Mouse (Mus musculus) gastrocnemius, adult 2 months (tissue): ENCODE measurements around the gene Nsun2. TPM values are rescaled to one million over a fixed set of nuclear protein-coding genes. Genes with fewer than 3 reads are reported as not detected.
"Not testable (repeated sequence)": the region's sequence is repeated elsewhere in the genome, so short reads cannot be mapped to it uniquely, and the experiment has no call there.

Experiments used
- DNase-seq: peaks from one replicate; pipeline ENCODE4 v3.0.0; 2022
- H3K27ac ChIP-seq: fragments of 200-600 bp; 2 replicates; pipeline ENCODE4 v1.8.1; 2022; ENCODE audit warnings: mild to moderate bottlenecking
- H3K4me3 ChIP-seq: fragments of 200-600 bp; 2 replicates; pipeline ENCODE4 v1.8.1; 2022; ENCODE audit warnings: mild to moderate bottlenecking, moderate library complexity
- CTCF ChIP-seq: fragments of 200-600 bp; IDR thresholded peaks from 2 replicates; pipeline ENCODE4 v1.8.1; 2022; ENCODE audit warnings: antibody characterized with exemption, mild to moderate bottlenecking, moderate library complexity
- intact Hi-C: fragments of 180-260 bp; cut with DNase I; formaldehyde crosslinking; loops from one replicate; pipeline ENCODE4 v1.15.1; 2025
- total RNA-seq, 2 experiments: library from RNA; stranded (reverse); gene quantifications; 2 replicates each; pipeline ENCODE4 v1.2.3; 2021

The Nsun2 gene
- total RNA-seq, 2 experiments from 2014 or later, result 45.4 to 51.9 TPM

DNA sequence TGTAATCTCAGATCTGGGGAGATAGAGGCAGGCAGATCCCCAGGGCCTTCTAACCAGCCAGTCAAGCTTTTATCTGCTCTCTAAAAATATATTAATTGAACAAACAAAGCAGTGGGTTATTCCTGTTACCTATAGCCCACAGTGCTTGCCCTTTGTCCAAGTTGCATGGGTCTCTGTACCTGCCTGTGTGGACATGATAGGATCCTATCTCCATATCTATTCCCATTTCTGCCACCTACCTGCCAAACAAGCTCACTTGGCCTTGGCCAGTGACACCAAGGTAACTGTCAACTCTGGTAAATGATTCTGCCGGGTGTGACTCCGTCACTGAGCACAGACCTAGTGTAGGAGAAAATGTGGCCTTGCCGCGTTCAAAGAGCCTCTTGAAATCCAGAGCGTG is 57.8 kb downstream of the Nsun2 start:
- intact Hi-C loops, result no loop called here
- Histone ChIP-seq H3K27ac (no peak overlapping the region), H3K4me3 (no peak overlapping the region)
- TF ChIP-seq CTCF, result no peak
- no peak for DNase-seq

- DNase-seq, result no peak
- intact Hi-C loops, result no loop called here
- no peak overlapping the region for H3K4me3 ChIP-seq
- no peak overlapping the region for H3K27ac ChIP-seq
- TF ChIP-seq CTCF, result no peak
These were observed 58.7 kb downstream of the Nsun2 start for GRCm38 (mm10) chr13:69592226-69592625.

- DNase-seq, result no peak
- no peak overlapping the region for H3K27ac ChIP-seq
- TF ChIP-seq CTCF, result no peak
- intact Hi-C loops, result no loop called here
- no peak overlapping the region for H3K4me3 ChIP-seq
These were observed 59.9 kb downstream of the Nsun2 start for GRCm38 (mm10) chr13:69593453-69593852.

DNA sequence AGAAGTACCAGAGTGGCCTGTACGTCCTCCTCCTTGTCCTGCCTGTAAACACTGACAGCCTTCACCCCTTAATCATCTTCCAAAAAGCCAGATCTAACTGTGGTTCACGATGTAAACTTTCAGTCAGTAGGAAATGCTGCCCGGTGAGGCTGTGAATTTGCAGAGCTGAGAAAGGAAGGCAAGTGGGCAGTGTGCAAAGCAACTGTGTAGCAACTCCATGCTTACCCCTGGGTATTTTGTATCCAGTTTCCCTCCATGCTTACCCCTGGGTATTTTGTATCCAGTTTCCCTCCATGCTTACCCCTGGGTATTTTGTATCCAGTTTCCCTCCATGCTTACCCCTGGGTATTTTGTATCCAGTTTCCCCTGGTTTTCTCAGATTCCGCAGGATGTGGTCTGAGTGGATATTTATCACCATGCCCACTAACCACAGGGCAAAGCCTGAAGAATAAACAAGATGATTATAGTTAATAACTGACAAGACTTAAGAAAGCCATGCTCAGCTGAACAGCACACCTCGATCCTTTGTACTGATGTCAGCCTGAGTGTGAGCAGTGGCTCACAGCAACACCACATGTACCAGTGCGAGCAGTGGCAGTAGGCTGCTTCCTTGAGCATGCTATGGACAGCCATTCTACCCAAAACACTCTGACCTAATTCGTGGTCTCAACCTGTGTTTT is 61.2 kb downstream of the Nsun2 start:
- DNase-seq, result no peak
- intact Hi-C loops, result no loop called here
- no peak for TF ChIP-seq CTCF
- H3K4me3 ChIP-seq, result no peak overlapping the region
- H3K27ac ChIP-seq, result no peak overlapping the region

DNA sequence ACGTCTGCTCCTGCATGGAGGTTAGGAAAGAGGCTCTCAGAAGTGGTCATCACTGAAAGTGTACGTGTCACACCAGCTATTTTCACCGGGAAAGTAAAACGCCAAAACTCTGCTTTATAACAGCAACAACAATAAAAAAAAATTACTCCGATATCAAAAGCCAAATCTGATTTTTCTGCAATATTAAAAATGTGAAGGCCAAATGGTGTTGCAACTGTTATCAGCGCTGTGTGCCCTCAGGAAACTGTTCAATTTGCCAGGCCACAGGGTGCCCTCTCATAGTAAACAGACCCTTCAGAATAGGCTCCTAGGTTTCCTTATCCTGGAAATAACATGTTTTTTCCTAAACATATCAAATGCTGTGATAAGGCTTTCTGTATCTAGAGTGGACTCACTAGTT is 62.4 kb downstream of the Nsun2 start:
- intact Hi-C loops, result no loop called here
- DNase-seq, result no peak
- H3K4me3 ChIP-seq, result no peak overlapping the region
- TF ChIP-seq CTCF, result no peak
- no peak overlapping the region for H3K27ac ChIP-seq

GRCm38 (mm10) chr13:69596515-69596914 is 63.0 kb downstream of the Nsun2 start:
- Histone ChIP-seq H3K27ac (no peak overlapping the region), H3K4me3 (no peak overlapping the region)
- TF ChIP-seq CTCF, result no peak
- DNase-seq, result no peak
- intact Hi-C loops, result no loop called here

DNA sequence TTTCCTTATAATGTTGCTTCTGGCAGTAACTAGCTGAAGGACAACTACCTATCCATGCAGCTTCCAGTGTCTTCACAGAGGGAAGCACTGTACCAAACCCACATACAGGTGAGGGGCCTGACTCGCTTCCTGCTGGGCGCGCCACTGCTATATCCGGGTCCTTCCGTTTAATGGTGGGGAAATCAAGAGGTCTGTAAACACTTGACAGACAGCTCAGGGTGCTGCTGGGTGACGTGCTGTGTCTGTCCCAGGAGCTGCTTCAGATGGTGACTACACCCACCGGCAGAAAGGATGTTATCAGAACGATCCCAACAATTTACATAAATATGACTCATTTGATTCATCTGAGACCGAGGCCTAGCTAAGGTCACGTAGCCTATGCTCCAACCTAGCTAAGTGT is 65.3 kb downstream of the Nsun2 start:
- Histone ChIP-seq H3K4me3 (no peak overlapping the region), H3K27ac (no peak overlapping the region)
- intact Hi-C loops, result no loop called here
- no peak for TF ChIP-seq CTCF
- DNase-seq, result no peak

- DNase-seq, intact Hi-C loops, H3K27ac ChIP-seq, H3K4me3 ChIP-seq: not testable (repeated sequence)
These were observed 67.3 kb downstream of the Nsun2 start for GRCm38 (mm10) chr13:69600863-69601262.

DNA sequence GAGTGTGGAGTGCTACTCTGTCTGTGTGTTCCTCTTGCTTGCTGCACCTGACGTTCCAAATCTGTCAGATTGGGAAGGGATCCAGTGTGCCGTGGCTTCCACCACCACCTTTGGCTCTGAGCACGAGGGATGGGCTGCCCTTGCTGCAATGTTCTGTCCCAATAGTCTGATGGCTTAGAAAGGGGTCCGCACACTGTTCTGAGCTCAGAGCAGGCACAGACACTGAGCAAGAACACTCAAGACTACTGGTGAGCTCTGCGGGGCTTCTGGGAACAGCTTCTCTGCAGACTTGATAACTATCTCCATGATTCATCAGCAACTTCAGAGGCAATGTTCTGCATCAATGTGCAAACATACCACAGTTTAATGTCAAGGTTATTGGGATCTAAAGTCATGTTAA is 67.8 kb downstream of the Nsun2 start:
- no peak for DNase-seq
- Histone ChIP-seq H3K27ac (no peak overlapping the region), H3K4me3 (no peak overlapping the region)
- no peak for TF ChIP-seq CTCF
- intact Hi-C loops, result no loop called here

DNA sequence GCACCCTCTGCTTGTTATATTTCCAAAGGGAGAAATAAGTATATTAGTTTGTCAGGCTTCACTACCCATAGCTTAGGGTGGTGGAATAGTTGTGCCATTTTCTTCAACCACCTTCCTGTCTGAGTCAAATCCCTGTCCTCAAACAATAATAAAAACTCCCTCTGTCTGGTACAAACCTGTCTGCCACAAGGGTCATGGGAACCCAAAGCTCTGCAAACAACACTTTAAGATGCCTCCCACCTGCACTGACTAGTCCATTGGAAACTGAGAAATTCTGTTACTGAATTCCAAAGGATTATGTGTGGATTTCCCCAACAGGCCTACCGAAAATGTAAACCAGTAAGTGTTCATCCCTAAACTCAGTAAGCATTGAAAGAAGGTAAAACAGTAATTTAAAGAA is 71.1 kb downstream of the Nsun2 start:
- no peak for TF ChIP-seq CTCF
- intact Hi-C loops, result no loop called here
- DNase-seq, result no peak

GRCm38 (mm10) chr13:69608734-69609133 is 75.2 kb downstream of the Nsun2 start:
- no peak for DNase-seq
- H3K27ac ChIP-seq, result no peak overlapping the region
- no peak for TF ChIP-seq CTCF
- no peak overlapping the region for H3K4me3 ChIP-seq
- intact Hi-C loops, result no loop called here

More for the DNA sequence above, 71.1 kb downstream of the Nsun2 start:
- H3K27ac ChIP-seq, result no peak overlapping the region
- no peak overlapping the region for H3K4me3 ChIP-seq

GRCm38 (mm10) chr13:69610751-69611397 is 77.3 kb downstream of the Nsun2 start:
- H3K4me3 ChIP-seq, result peak overlapping the region; percentile 100
- peak overlapping the region; percentile 66 for H3K27ac ChIP-seq
- intact Hi-C loops, result loop anchor here (2.0 to 5.0 kb wide), 2 partner anchors 58 to 1029 kb away; partner anchors contain the start of genes Fastkd3 and Mtrr
- DNase-seq, result peak; percentile 65
- TF ChIP-seq CTCF, result no peak

DNA sequence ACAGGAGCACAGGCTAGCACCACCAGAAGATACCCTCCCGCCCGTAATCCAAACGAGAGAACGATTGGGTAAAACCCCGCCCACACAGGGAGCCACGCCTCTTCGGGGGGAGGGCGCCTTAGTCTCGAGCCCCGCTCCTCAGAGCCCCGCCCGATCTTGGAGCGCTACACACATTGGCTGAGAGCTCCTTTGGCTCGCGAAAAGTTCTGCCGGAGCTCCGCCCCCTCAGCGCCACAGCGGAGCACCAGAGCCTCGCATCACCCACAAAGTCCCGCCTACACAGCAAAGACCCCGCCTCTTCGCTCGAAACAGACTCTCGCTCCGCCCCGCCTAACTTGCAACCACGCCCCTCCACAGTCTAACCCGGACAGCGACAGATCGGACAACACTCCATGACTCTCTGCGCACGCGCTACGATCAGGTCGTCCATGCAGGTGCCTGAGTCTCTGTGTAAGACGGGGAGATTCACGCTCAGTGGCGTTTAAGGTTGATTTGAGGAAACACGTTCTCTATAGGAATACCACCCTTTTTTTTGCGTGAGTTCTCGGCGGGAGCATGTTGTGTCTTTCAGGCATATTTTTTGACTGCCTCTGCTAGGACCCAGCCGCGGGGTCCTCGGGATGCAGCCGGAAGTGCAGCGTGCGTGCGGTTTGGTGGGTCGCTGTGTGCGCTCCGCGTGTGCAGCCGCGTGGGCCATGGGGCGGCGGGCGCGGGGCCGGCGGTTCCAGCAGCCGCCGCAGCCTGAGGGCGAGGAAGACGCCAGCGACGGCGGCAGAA is 78.0 kb downstream of the Nsun2 start, which contains the start of gene Srd5a1:
Gene Srd5a1, minus strand, starts transcription at position 45 of the 777 bp plus-strand sequence.
- peak within 1 kb of the TSS; percentile 97 for H3K27ac ChIP-seq
- intact Hi-C loops, result loop anchor here (2.0 to 5.0 kb wide), 2 partner anchors 59 to 1029 kb away; partner anchors contain the start of genes Fastkd3 and Mtrr
- H3K4me3 ChIP-seq, result peak within 1 kb of the TSS; percentile 100
- peak; percentile 99 for DNase-seq
- no peak for TF ChIP-seq CTCF
